Mouse (Mus musculus) ES-E14 (cell line): ENCODE results near the gene Gm45711.
"Not testable (repeated sequence)": the region's sequence is repeated elsewhere in the genome, so short reads cannot be mapped to it uniquely, and the experiment has no call there.

ENCODE experiments used
- CHD2 ChIP-seq: IDR thresholded peaks from 2 replicates; pipeline ENCODE4 v1.6.1; 2014; ENCODE audit warnings: mild to moderate bottlenecking, low read depth, low read length, inconsistent platforms
- HCFC1 ChIP-seq: IDR thresholded peaks from 2 replicates; pipeline ENCODE4 v1.6.1; 2012; ENCODE audit warnings: low read length, inconsistent platforms, borderline replicate concordance; ENCODE audit not compliant: insufficient read depth
- ZC3H11A ChIP-seq: IDR thresholded peaks from 2 replicates; pipeline ENCODE4 v1.6.1; 2012; ENCODE audit warnings: low read depth, mild to moderate bottlenecking, inconsistent platforms, low read length, borderline replicate concordance
- ZNF384 ChIP-seq: IDR thresholded peaks from 2 replicates; pipeline ENCODE4 v1.6.1; 2012; ENCODE audit warnings: low read depth, low read length, inconsistent platforms

DNA sequence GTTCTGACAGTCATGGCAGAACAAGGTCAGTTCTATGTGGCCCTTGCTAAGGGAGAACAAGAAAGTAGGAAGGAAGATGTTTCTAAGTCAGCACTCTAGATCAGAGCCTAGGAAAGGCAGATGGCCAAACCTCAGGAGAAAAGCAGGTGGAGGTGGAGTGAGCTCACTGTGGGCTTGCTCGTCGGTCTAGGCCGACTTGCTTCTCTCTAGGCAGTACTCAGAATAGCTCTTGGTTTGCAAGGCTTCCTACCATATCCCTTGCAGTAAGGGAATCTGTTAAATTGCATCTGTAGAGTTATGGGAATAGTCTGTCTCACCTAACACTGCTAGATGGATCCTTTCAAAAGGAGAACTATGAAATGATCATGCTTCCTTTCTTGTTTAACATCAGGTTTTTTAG lies 2.1 kb upstream of the Gm45711 start:
- TF ChIP-seq ZNF384, HCFC1, CHD2, ZC3H11A: not testable (repeated sequence)
